Comparison of ENCODE assay signal across 26 mouse cellular contexts in the genomic region with DNA sequence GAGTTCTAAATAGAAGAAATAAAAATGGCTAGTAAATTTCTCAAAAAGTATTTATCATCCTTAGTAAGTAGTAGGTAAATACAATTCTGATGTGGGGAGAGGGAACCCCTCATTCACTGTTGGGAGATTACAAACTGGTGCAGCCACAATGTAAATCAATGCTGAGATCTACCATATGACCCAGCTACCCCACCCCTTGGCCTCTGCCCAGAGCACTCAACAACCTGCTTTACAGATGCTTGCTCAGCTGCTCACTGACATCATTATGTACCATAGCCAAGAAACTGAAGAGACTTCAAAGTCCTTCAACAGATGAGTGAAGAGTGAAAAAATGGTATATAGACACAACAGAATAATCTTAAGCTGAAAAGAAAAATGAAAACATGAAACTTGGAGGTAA. TPM values are rescaled to one million over a fixed set of nuclear protein-coding genes. Genes with fewer than 3 reads are reported as not detected.
DNase-seq lines count a peak whose midpoint lies in the region; ATAC-seq and TF ChIP-seq lines count a peak whose summit lies in the region.
"Had no signal": no experiment of that assay in that cellular context is flagged by ENCODE, and none has a peak within 500 bp of the region (broad histone marks: within the 10 kb centered on the region; RNA-seq: fewer than 3 reads in every experiment).

No protein-coding gene starts in this region.

- H3K4me3 ChIP-seq in lung, postnatal 0 days (ENCODE audit: low read depth, low read length) = no peak overlapping the region
- no peak overlapping the region for H3K4me3 ChIP-seq in midbrain, embryonic 16.5 days (ENCODE audit: low read depth, low read length)
- H3K4me3 ChIP-seq: embryonic facial prominence, embryonic 13.5 days; forebrain, embryonic 10.5 days; gastrocnemius, adult 2 months; heart, embryonic 10.5 days; hindbrain, embryonic 12.5 days had no signal

- no peaks in the 10 kb centered on the region for H3K4me1 ChIP-seq in lung, postnatal 0 days (ENCODE audit: insufficient read depth, low read depth, low read length)
- H3K4me1 ChIP-seq in midbrain, embryonic 16.5 days (ENCODE audit: control insufficient read depth, insufficient read depth, low read length) = no peaks in the 10 kb centered on the region
- H3K4me1 ChIP-seq: embryonic facial prominence, embryonic 13.5 days; forebrain, embryonic 10.5 days; heart, embryonic 10.5 days; hindbrain, embryonic 12.5 days had no signal

- H3K27me3 ChIP-seq in lung, postnatal 0 days (replicated peaks; ENCODE audit: insufficient read depth, low read length) = no peaks in the 10 kb centered on the region
- H3K27me3 ChIP-seq in midbrain, embryonic 16.5 days (ENCODE audit: control insufficient read depth, insufficient read depth, low read depth, low read length) = no peaks in the 10 kb centered on the region
- H3K27me3 ChIP-seq: embryonic facial prominence, embryonic 13.5 days; hindbrain, embryonic 12.5 days; Patski had no signal

- ATAC-seq in lung, postnatal 0 days = no peak; the same call in 1 of the 2 replicates
- ATAC-seq in midbrain, embryonic 16.5 days = no peak
- ATAC-seq: activated CD4-positive, CD25-positive, alpha-beta regulatory T cell, adult 4 months; CD4-positive, CD25-positive, alpha-beta regulatory T cell, adult 4 months; forebrain, embryonic 14.5 days; hindbrain, embryonic 16.5 days; Patski had no signal

- no peak overlapping the region for H3K9ac ChIP-seq in lung, postnatal 0 days (replicated peaks; ENCODE audit: low read depth)
- no peak overlapping the region for H3K9ac ChIP-seq in midbrain, embryonic 16.5 days (ENCODE audit: low read depth, low read length)
- H3K9ac ChIP-seq: embryonic facial prominence, embryonic 13.5 days; hindbrain, embryonic 12.5 days had no signal

- no peaks in the 10 kb centered on the region for H3K36me3 ChIP-seq in lung, postnatal 0 days (ENCODE audit: insufficient read depth, low read length)
- H3K36me3 ChIP-seq in midbrain, embryonic 16.5 days (ENCODE audit: control insufficient read depth, insufficient read depth, low read length) = no peaks in the 10 kb centered on the region
- H3K36me3 ChIP-seq: embryonic facial prominence, embryonic 13.5 days; forebrain, embryonic 10.5 days; G1E; heart, embryonic 10.5 days; hindbrain, embryonic 12.5 days had no signal

- no peak for TF ChIP-seq EP300 in lung, postnatal 0 days (IDR thresholded peaks at IDR 0.05)

- TF ChIP-seq CTCF in lung, postnatal 0 days (IDR thresholded peaks at IDR 0.05) = no peak

- peak; percentile 28 for DNase-seq in kidney, postnatal 10 days
- no peak for DNase-seq in kidney, adult 9 months
- DNase-seq in lung, postnatal 0 days (ENCODE audit: low spot score) = peak; percentile 16
- DNase-seq in lung, postnatal 14 days = no peak
- DNase-seq in NIH3T3 (ENCODE audit: low read depth) = peak; percentile 15
- no peak for DNase-seq in urinary bladder, postnatal 10 days (ENCODE audit: low spot score)
- DNase-seq: adrenal gland, postnatal 14 days; cerebellum, adult 11-12 months; cerebellum, adult 9-10 months; cerebellum, postnatal 25 days; gastrocnemius, adult 2 months; gastrocnemius, postnatal 25 days; heart, postnatal 10 days; heart, postnatal 4 days had no signal

- H3K4me2 ChIP-seq in lung, postnatal 0 days (replicated peaks; ENCODE audit: low read depth, low read length) = no peak overlapping the region
- no peak overlapping the region for H3K4me2 ChIP-seq in midbrain, embryonic 16.5 days (ENCODE audit: low read length)
- H3K4me2 ChIP-seq: embryonic facial prominence, embryonic 13.5 days; hindbrain, embryonic 12.5 days had no signal

- H3K27ac ChIP-seq in lung, postnatal 0 days (ENCODE audit: low read length) = no peak overlapping the region
- H3K27ac ChIP-seq in midbrain, embryonic 16.5 days (ENCODE audit: low read length) = no peak overlapping the region
- H3K27ac ChIP-seq: embryonic facial prominence, embryonic 13.5 days; forebrain, embryonic 10.5 days; gastrocnemius, adult 2 months; heart, embryonic 10.5 days; hindbrain, embryonic 12.5 days had no signal

- H3K9me3 ChIP-seq in lung, postnatal 0 days (ENCODE audit: low read length) = no peaks in the 10 kb centered on the region
- no peaks in the 10 kb centered on the region for H3K9me3 ChIP-seq in midbrain, embryonic 16.5 days (replicated peaks; ENCODE audit: control insufficient read depth, low read length, poor library complexity, severe bottlenecking)
- H3K9me3 ChIP-seq: embryonic facial prominence, embryonic 13.5 days; forebrain, embryonic 10.5 days; G1E; heart, embryonic 10.5 days; hindbrain, embryonic 12.5 days had no signal

RNA-seq across cellular contexts. Expression of a gene that starts 10.3 kb away (rescaled TPM):
- polyA plus RNA-seq in lung, postnatal 0 days (2015; fragmentation: Nextera tagmentation; extraction: Ambion mirVana) = 371 and 415 TPM in 2 replicates
- 377 and 397 TPM in 2 replicates for polyA plus RNA-seq in midbrain, embryonic 16.5 days (2015; fragmentation: Nextera tagmentation; extraction: Ambion mirVana)

RNA-seq across cellular contexts. Expression of a gene that starts 10.3 kb away (rescaled TPM):
- polyA plus RNA-seq in lung, postnatal 0 days (2015; fragmentation: Nextera tagmentation; extraction: Ambion mirVana) = 1.7 and 1.8 TPM in 2 replicates
- 4.1 and 6.0 TPM in 2 replicates for polyA plus RNA-seq in midbrain, embryonic 16.5 days (2015; fragmentation: Nextera tagmentation; extraction: Ambion mirVana)

RNA-seq across cellular contexts. Expression of a gene that starts 16.3 kb away (rescaled TPM):
- polyA plus RNA-seq in lung, postnatal 0 days (2015; fragmentation: Nextera tagmentation; extraction: Ambion mirVana) = not detected in 2 replicates
- 0.03 and 0.04 TPM in 2 replicates for polyA plus RNA-seq in midbrain, embryonic 16.5 days (2015; fragmentation: Nextera tagmentation; extraction: Ambion mirVana)
- polyA plus RNA-seq: embryonic facial prominence, embryonic 13.5 days; forebrain, embryonic 10.5 days; G1E; heart, embryonic 10.5 days; heart, embryonic 14.5 days; hindbrain, embryonic 12.5 days; Patski had no signal

RNA-seq across cellular contexts. Expression of a gene that starts 40.8 kb away (rescaled TPM):
- 2.1 and 2.9 TPM in 2 replicates for polyA plus RNA-seq in lung, postnatal 0 days (2015; fragmentation: Nextera tagmentation; extraction: Ambion mirVana)
- 2.9 and 3.5 TPM in 2 replicates for polyA plus RNA-seq in midbrain, embryonic 16.5 days (2015; fragmentation: Nextera tagmentation; extraction: Ambion mirVana)

RNA-seq across cellular contexts. Expression of a gene that starts 45.7 kb away (rescaled TPM):
- 456 and 470 TPM in 2 replicates for polyA plus RNA-seq in lung, postnatal 0 days (2015; fragmentation: Nextera tagmentation; extraction: Ambion mirVana)
- polyA plus RNA-seq in midbrain, embryonic 16.5 days (2015; fragmentation: Nextera tagmentation; extraction: Ambion mirVana) = 247 and 265 TPM in 2 replicates

Comparison
In these comparisons a context has a peak if more than half of its experiments do, and no peak if none do; other contexts are left out.
1. DNase-seq: peak in kidney, postnatal 10 days (single experiment), lung, postnatal 0 days (single experiment) and NIH3T3 (single experiment); none in kidney, adult 9 months (single experiment), lung, postnatal 14 days (single experiment) and urinary bladder, postnatal 10 days (single experiment).